Mouse (Mus musculus): ENCODE measurements around the gene Tcf7. TPM values are rescaled to one million over a fixed set of nuclear protein-coding genes. Genes with fewer than 3 reads are reported as not detected.
A peak's percentile ranks its signal among the peaks of the same experiment; 100 is the strongest.
"Not testable (repeated sequence)": the region's sequence is repeated elsewhere in the genome, so short reads cannot be mapped to it uniquely, and the experiment has no call there.

The Tcf7 gene
- polyA plus RNA-seq, 1 experiment from 2014 or later, result 2.3 TPM

DNA sequence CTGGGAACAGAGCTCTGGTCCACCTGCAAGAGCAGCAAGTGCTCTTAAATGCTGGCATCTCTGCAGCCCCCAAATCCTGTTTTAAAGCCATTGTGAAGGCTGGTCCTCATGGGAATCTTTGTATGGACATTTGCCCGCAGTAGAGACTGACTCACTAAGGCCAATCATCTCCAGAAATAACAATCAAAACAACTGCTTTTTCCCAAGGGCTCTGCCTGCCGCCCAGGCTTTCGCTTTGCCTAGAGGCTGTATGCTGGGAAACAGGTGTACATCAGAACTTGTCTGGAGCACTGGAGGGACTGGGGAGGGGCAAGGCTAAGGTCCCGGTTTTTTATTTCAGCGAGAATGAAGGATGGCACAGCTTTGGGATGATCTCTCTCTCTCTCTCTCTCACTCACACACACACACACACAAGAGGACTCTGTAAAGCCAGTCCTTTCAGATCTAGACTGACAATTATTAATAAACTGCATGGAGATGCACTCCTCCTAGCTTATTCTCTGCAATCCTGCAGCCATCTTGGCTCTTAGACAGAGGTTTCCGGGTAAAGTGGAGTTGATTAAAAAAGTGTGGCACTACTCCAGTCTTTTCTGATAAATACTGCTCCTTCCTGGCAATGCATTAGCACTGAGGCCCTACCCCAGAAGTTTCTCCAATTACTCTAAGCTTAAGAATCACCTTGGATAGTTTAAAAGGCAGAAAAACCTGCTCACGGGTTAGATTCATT, 53.9 kb downstream of the Tcf7 start:
- WGBS, result 86% methylated on average over 7 of the region's 7 CpGs
- no peak overlapping the region for H3K4me2 ChIP-seq
- H3K9me3 ChIP-seq (replicated peaks), result no peaks in the 10 kb centered on the region
- no peak for ATAC-seq
- no peak overlapping the region for H3K9ac ChIP-seq
- no peak overlapping the region for H3K27ac ChIP-seq
- H3K36me3 ChIP-seq (ENCODE audit: poor library complexity, severe bottlenecking), result no peaks in the 10 kb centered on the region
- peaks cover 21% of the 10 kb centered on the region for H3K4me1 ChIP-seq
- H3K27me3 ChIP-seq, result peaks cover 11% of the 10 kb centered on the region; the same call in 1 of the 2 replicates
- no peak overlapping the region for H3K4me3 ChIP-seq

DNA sequence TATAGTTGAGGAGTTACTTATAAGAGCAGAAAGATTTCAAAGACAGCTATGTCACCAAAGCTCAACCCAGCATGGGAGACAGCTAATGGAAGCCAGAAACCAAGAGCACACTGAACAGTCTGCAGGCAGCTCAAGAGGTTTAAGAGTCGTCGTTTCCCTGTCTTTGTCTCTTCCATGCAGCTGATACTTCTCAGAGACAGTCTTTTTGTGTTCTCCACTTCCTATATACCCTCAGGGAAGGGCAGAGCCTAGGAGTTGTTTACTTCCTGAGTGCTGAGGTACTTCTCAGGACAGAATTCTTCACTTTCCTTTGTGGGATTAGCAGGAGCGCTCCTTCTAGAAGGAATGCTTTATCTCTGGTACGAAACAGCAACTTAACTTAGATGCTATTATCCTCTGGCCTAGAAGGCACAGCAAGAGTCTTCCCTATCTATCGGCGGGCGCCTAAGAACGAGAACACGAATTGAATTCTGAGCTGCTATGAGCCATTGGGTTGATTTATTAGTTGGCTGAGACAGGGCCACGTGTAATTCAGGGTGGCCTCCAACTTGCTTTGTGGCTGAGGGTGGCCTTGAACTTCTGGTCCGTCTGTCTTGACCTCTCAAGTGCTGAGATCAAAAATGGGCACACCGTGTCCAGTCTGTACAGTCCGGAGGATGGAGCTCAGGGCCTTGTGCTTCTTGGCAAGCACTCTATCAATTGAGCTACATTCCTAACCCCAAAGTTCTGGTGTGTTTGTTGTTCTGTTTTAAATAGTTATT, 55.2 kb downstream of the Tcf7 start:
- Histone ChIP-seq H3K27ac (no peak overlapping the region), H3K4me1 (peaks cover 8% of the 10 kb centered on the region), H3K36me3 (ENCODE audit: poor library complexity, severe bottlenecking) (no peaks in the 10 kb centered on the region), H3K4me2 (no peak overlapping the region), H3K4me3 (no peak overlapping the region), H3K9me3 (replicated peaks) (no peaks in the 10 kb centered on the region), H3K27me3 (peaks cover 13% of the 10 kb centered on the region; the same call in 1 of the 2 replicates), H3K9ac (no peak overlapping the region)
- 84% methylated on average over 13 of the region's 13 CpGs for WGBS
- no peak for ATAC-seq

DNA sequence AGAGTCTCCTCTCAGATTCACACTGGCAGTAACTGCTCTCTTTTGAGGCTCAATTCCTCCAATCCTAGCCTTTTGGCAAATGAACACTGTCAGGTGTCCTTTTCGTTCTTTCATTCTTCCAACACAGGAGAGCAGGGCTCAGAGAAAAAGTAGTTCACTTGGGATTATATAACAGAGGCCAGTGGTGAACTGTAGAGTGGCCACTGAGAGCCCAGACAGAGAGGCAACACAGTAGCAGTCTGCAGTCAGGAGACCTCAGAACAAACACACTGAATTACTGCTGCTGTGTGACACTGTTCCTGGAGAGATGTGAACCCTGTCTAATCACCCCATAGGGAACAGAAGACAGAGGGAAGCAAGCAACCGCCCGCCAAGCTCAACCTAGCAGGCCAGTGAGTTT, 55.8 kb downstream of the Tcf7 start:
- Histone ChIP-seq H3K4me3 (no peak overlapping the region), H3K4me1 (peaks cover 7% of the 10 kb centered on the region), H3K27ac (no peak overlapping the region), H3K9me3 (replicated peaks) (no peaks in the 10 kb centered on the region), H3K4me2 (no peak overlapping the region), H3K9ac (no peak overlapping the region; the same call in 1 of the 2 replicates), H3K36me3 (ENCODE audit: poor library complexity, severe bottlenecking) (no peaks in the 10 kb centered on the region), H3K27me3 (peaks cover 13% of the 10 kb centered on the region; the same call in 1 of the 2 replicates)
- ATAC-seq, result no peak
- 77% methylated on average over 3 of the region's 3 CpGs for WGBS

DNA sequence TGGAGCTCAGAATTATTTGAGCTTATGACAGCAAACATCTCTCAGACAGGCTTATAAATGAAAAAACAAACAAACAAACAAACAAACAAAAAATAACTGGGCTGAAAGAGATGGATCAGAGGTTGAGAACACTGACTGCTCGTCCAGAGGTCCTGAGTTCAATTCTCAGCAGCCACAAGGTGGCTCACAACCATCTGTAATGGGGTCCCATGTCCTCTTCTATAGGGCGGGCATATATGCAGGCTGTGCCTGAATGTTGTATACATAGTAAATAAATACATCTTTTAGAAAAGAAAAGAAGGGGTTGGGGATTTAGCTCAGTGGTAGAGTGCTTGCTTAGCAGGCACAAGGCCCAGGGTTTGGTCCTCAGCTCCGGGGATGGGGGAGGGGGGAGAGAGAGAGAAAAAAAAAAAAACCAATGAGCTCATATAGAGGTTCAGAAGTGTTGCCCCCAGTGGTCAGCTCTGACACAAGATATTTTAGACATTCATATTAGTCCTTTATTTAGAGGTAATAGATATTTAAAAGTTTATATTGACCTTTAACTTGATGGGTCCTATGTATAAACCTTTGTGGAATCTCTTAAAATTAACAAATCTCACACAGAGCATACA, 56.7 kb downstream of the Tcf7 start:
- H3K4me1 ChIP-seq, result peaks cover 6% of the 10 kb centered on the region

DNA sequence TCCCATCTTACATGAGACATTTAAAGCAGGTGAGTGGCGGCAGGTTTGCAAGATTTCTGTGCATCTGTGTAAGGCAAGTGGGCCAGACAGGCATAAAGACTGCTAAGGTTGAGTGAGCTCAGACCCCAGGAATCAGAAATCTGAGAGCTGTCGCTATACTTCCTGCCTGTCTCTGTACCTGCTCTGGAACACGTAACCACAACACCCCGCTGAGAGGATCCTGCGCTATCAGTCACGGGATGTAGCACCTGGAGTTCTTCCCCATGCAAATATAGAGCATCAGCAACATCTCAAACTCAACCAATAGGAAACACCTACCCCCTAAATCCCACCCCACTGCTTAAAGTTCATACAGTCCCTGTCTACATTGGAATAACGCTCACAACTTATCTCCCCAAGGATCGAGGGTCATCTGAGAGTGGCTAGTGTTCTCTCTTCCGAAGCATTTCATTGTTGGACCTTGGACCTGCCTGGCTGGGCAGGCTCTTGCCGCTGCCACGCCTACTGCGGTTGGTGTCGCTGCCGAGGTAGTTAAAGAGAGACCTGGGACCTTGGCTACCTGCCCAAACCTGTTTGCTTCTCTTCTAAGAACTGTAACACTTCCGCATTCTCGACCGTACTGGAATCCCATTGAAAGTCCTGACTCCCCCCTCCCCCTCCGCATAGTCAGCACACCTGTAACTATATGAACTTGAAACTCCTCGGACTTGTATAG, 58.7 kb downstream of the Tcf7 start:
- ATAC-seq, result no peak
- no peak overlapping the region for H3K9ac ChIP-seq
- H3K4me2 ChIP-seq, result no peak overlapping the region
- H3K27ac ChIP-seq, result no peak overlapping the region
- peaks cover 13% of the 10 kb centered on the region; the same call in 1 of the 2 replicates for H3K27me3 ChIP-seq
- no peak overlapping the region for H3K4me3 ChIP-seq
- H3K9me3 ChIP-seq (replicated peaks), result no peaks in the 10 kb centered on the region
- H3K4me1 ChIP-seq, result no peaks in the 10 kb centered on the region
- no peaks in the 10 kb centered on the region for H3K36me3 ChIP-seq (ENCODE audit: poor library complexity, severe bottlenecking)
- WGBS, result 18% methylated on average over 19 of the region's 19 CpGs

More for the DNA sequence above, 56.7 kb downstream of the Tcf7 start:
- no peak overlapping the region for H3K9ac ChIP-seq
- H3K27me3 ChIP-seq, result peaks cover 13% of the 10 kb centered on the region; the same call in 1 of the 2 replicates
- 60% methylated on average over 3 of the region's 3 CpGs for WGBS
- no peak for ATAC-seq
- H3K27ac ChIP-seq, result no peak overlapping the region
- no peak overlapping the region for H3K4me2 ChIP-seq
- H3K9me3 ChIP-seq (replicated peaks), result no peaks in the 10 kb centered on the region
- H3K4me3 ChIP-seq, result no peak overlapping the region
- no peaks in the 10 kb centered on the region for H3K36me3 ChIP-seq (ENCODE audit: poor library complexity, severe bottlenecking)

DNA sequence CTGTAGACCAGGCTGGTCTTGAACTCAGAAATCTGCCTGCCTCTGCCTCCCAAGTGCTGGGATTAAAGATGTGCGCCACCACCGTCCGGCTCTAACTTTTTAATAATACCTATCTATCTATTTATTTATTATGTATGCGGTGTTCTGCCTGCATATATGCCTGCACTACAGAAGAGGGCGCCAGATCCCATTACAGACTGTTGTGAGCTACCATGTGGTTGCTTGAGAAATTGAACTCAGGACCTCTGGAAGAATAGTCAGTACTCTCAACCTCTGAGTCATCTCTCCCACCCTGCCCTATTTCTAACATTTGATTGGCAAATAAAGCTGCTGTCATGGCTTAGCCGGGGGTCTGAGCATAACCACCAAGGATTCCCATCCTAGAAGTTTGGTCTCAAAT, 59.9 kb downstream of the Tcf7 start:
- peaks cover 13% of the 10 kb centered on the region; the same call in 1 of the 2 replicates for H3K27me3 ChIP-seq
- H3K9ac ChIP-seq, result no peak overlapping the region
- H3K36me3 ChIP-seq (ENCODE audit: poor library complexity, severe bottlenecking), result no peaks in the 10 kb centered on the region
- WGBS, result 72% methylated on average over 6 of the region's 6 CpGs
- no peak overlapping the region for H3K4me3 ChIP-seq
- H3K27ac ChIP-seq, result no peak overlapping the region
- H3K4me1 ChIP-seq, result no peaks in the 10 kb centered on the region
- no peak overlapping the region for H3K4me2 ChIP-seq
- H3K9me3 ChIP-seq (replicated peaks), result no peaks in the 10 kb centered on the region
- ATAC-seq, result no peak

DNA sequence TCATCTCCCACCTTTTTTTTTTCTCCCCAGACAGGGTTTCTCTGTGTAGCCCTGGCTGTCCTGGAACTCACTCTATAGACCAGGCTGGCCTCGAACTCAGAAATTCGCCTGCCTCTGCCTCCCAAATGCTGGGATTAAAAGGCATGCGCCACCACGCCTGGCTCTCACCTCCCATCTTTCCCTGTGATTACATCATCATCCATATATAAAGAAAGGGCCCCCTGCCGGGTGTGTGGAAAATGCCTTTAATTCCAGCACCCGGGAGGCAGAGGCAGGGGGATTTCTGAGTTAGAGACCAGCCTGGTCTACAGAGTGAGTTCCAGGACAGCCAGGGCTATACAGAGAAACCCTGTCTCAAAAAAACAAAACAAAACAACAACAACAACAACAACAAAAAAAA, 60.9 kb downstream of the Tcf7 start:
- ATAC-seq, result not testable (repeated sequence)

DNA sequence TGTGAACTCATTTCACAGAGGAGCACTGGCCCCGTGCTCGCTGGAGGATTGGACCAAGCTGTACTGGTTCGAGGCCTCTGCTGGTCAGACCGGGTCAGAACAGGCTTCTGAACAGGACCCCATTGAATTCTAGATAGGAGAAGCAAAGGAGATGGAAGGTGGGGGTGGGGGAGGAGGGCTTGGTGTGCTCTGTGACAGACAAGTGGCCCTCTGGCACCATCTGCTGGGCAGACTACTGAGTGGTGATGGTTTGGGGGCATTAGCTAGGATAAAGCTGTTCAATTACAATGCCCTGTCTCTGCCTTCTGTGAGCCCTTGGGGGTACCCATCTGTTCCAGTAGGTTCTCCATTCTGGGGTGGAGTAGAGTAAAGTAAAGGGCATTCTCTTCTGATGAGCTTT, 62.5 kb downstream of the Tcf7 start:
- Histone ChIP-seq H3K4me1 (no peaks in the 10 kb centered on the region), H3K36me3 (ENCODE audit: poor library complexity, severe bottlenecking) (no peaks in the 10 kb centered on the region), H3K9me3 (replicated peaks) (no peaks in the 10 kb centered on the region), H3K4me3 (no peak overlapping the region), H3K9ac (no peak overlapping the region), H3K4me2 (no peak overlapping the region), H3K27me3 (peaks cover 13% of the 10 kb centered on the region; the same call in 1 of the 2 replicates), H3K27ac (no peak overlapping the region)
- WGBS, result 11% methylated on average over 4 of the region's 4 CpGs
- ATAC-seq, result peak; percentile 75

More for the DNA sequence above, 60.9 kb downstream of the Tcf7 start:
- not testable (repeated sequence) for H3K9ac ChIP-seq; H3K4me1 ChIP-seq; H3K9me3 ChIP-seq (replicated peaks); H3K36me3 ChIP-seq (ENCODE audit: poor library complexity, severe bottlenecking); H3K4me2 ChIP-seq; H3K4me3 ChIP-seq; H3K27ac ChIP-seq
- peaks cover 13% of the 10 kb centered on the region; the same call in 1 of the 2 replicates for H3K27me3 ChIP-seq
- WGBS, result 89% methylated on average over 6 of the region's 6 CpGs

DNA sequence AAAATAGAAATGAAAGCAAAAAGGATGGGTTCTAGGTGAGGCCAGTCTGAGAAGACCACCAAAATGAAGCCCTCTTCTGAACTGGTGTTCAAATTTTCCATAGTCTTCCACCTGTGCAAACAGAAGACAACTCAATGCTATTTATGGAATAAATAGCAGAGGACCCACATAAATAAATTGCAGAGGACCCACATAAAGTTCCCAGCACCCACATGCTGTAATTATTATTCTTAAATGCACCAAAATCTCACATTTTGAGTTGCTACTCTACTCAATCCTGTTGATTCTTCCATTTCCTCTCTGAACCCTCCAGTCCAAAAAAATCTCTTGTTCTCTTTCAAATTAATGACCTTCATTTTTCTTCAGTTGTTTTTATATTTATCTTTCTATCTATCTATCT, 68.9 kb downstream of the Tcf7 start, which contains the start of gene Olfr1371:
Gene Olfr1371 (minus strand): TSS at position 101 of the 400 bp plus-strand sequence.
- Histone ChIP-seq H3K27ac (no peak within 1 kb of the TSS), H3K4me2 (no peak within 1 kb of the TSS), H3K9ac (no peak within 1 kb of the TSS), H3K36me3 (ENCODE audit: poor library complexity, severe bottlenecking) (no peaks in the 10 kb centered on the region), H3K4me3 (no peak within 1 kb of the TSS), H3K4me1 (no peaks in the 10 kb centered on the region), H3K27me3 (no peaks in the 10 kb centered on the region), H3K9me3 (replicated peaks) (no peaks in the 10 kb centered on the region)
- no peak for ATAC-seq
